In the genomic region with DNA sequence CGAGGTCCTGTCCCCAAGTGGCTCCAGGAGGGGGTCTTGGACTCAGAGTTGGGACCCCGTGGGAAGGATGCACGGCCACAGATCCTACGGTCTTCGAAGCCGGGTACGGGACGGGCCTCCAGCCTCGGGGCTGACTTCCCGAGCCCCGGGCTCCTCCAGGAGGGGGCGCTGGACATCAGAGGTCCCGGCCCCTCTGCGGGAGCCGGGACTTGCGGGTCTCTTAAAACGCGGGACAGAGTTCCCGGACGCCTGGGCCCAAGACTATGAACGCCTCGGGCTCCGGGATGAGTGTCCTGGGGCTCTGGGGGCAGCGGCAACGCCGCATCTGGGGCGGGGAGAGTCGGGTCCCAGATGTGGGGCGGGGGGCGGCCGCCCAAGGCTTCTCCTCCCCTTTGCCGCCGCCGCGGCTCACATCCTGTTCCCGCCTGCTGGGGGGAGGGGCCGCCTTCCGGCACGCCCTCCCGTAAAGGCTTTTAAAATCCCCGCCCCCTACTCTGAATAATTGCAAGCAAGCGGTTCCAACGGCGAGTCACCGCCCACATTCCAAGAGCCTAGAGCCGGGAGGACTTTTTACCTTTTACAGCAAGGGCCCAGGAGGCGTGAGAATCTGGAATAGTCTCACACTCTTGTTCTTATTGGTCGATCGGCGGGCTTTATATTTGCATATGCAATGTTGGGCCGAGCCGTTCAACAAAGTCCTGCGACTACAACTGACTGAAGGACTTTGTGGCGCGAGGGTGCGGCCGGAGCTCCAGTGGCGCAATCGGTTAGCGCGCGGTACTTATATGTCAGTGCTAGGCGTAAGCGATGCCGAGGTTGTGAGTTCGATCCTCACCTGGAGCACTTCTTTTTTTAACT, we compare ENCODE assay signal across 8 mouse cellular contexts. TPM values are rescaled to one million over a fixed set of nuclear protein-coding genes. Genes with fewer than 3 reads are reported as not detected.
DNase-seq lines count a peak whose midpoint lies in the region; ATAC-seq and TF ChIP-seq lines count a peak whose summit lies in the region.

Plekhg2 (minus strand) TSS at position 349 of the 858 bp plus-strand sequence.

- peak; percentile 98 to 99 for DNase-seq in heart, postnatal 10 days
- DNase-seq in large intestine, adult 2 months (ENCODE audit: low read depth, low spot score) = no peak
- DNase-seq in liver, postnatal 0 days = peak; percentile 97
- DNase-seq in testis, postnatal 10 days (ENCODE audit: low spot score) = peak; percentile 97

- TF ChIP-seq POLR2A in ES-Bruce4 (IDR thresholded peaks at IDR 0.05; ENCODE audit: insufficient read depth, low read length) = no peak

- H3K27ac ChIP-seq in ES-Bruce4 (ENCODE audit: insufficient read depth, low read length) = peak within 1 kb of the TSS; percentile 76; the same call in 1 of the 2 replicates
- H3K27ac ChIP-seq in forebrain, embryonic 13.5 days = peak within 1 kb of the TSS; percentile 88
- peak within 1 kb of the TSS; percentile 94 for H3K27ac ChIP-seq in liver, postnatal 0 days (ENCODE audit: low read depth)
- H3K27ac ChIP-seq in neural tube, embryonic 14.5 days (ENCODE audit: low read depth, low read length) = peak within 1 kb of the TSS; percentile 83

- H3K9ac ChIP-seq in ES-Bruce4 (ENCODE audit: low read depth, poor library complexity, severe bottlenecking) = peak within 1 kb of the TSS; percentile 86
- H3K9ac ChIP-seq in forebrain, embryonic 13.5 days = peak within 1 kb of the TSS; percentile 88
- H3K9ac ChIP-seq in liver, postnatal 0 days (replicated peaks) = peak within 1 kb of the TSS; percentile 82
- H3K9ac ChIP-seq in neural tube, embryonic 14.5 days (replicated peaks; ENCODE audit: low read depth, low read length) = peak within 1 kb of the TSS; percentile 80

- intact Hi-C loops in heart, postnatal 10 days (cut with DNase I) = loop anchor here (1.0 to 10.0 kb wide), 2 partner anchors 14 to 582 kb away; no protein-coding TSS in a partner anchor

- peak within 1 kb of the TSS; percentile 98 for H3K4me3 ChIP-seq in ES-Bruce4 (ENCODE audit: low read depth, low read length)
- H3K4me3 ChIP-seq in forebrain, embryonic 13.5 days = peak within 1 kb of the TSS; percentile 81
- peak within 1 kb of the TSS; percentile 82 for H3K4me3 ChIP-seq in liver, postnatal 0 days (ENCODE audit: low read depth, low read length)
- peak within 1 kb of the TSS; percentile 79 for H3K4me3 ChIP-seq in neural tube, embryonic 14.5 days (ENCODE audit: low read depth, low read length)

- peak; percentile 74; the same call in 1 of the 2 replicates for ATAC-seq in cerebellum, adult (ENCODE audit: insufficient number of reproducible peaks, low FRiP score, low TSS enrichment)
- ATAC-seq in forebrain, embryonic 13.5 days = peak; percentile 80
- ATAC-seq in liver, postnatal 0 days = peak; percentile 82
- ATAC-seq in neural tube, embryonic 14.5 days (ENCODE audit: low read depth) = peak; percentile 89

- peak; percentile 19 for TF ChIP-seq CTCF in ES-Bruce4 (IDR thresholded peaks at IDR 0.05; ENCODE audit: low read depth, low read length)
- TF ChIP-seq CTCF in liver, postnatal 0 days (IDR thresholded peaks at IDR 0.05; ENCODE audit: low read depth) = peak; percentile 73

- peaks cover 5% of the 10 kb centered on the region for H3K4me1 ChIP-seq in ES-Bruce4 (ENCODE audit: control insufficient read depth, insufficient read depth, low read length)
- peaks cover 48% of the 10 kb centered on the region for H3K4me1 ChIP-seq in forebrain, embryonic 13.5 days
- peaks cover 43% of the 10 kb centered on the region for H3K4me1 ChIP-seq in liver, postnatal 0 days (ENCODE audit: insufficient read depth)
- H3K4me1 ChIP-seq in neural tube, embryonic 14.5 days (ENCODE audit: control insufficient read depth, insufficient read depth, low read length) = peaks cover 14% of the 10 kb centered on the region

- 0 out of 2 replicates have a peak, but pooled peaks have one; percentile 38 for TF ChIP-seq EP300 in ES-Bruce4 (IDR thresholded peaks at IDR 0.05; ENCODE audit: insufficient read depth, low read depth, low read length)
- TF ChIP-seq EP300 in liver, postnatal 0 days (IDR thresholded peaks at IDR 0.05; ENCODE audit: low read depth) = peak; percentile 9; the same call in 1 of the 2 replicates

- under 1% methylated on average over 59 of the region's 66 CpGs for WGBS in forebrain, embryonic 13.5 days
- under 1% methylated on average over 62 of the region's 66 CpGs for WGBS in large intestine, adult 2 months
- under 1% methylated on average over 63 of the region's 66 CpGs for WGBS in liver, postnatal 0 days (ENCODE audit: insufficient replicate concordance)
- WGBS in neural tube, embryonic 14.5 days = under 1% methylated on average over 63 of the region's 66 CpGs

- H3K36me3 ChIP-seq in ES-Bruce4 (ENCODE audit: control insufficient read depth, insufficient read depth, low read length, poor library complexity, severe bottlenecking) = peaks cover 2% of the 10 kb centered on the region
- H3K36me3 ChIP-seq in forebrain, embryonic 13.5 days (ENCODE audit: poor library complexity, severe bottlenecking) = peaks cover 22% of the 10 kb centered on the region
- H3K36me3 ChIP-seq in liver, postnatal 0 days (replicated peaks; ENCODE audit: insufficient read depth, low read length) = peaks cover 7% of the 10 kb centered on the region; the same call in 1 of the 2 replicates
- peaks cover 5% of the 10 kb centered on the region for H3K36me3 ChIP-seq in neural tube, embryonic 14.5 days (ENCODE audit: control insufficient read depth, insufficient read depth, low read length)

- H3K4me2 ChIP-seq in forebrain, embryonic 13.5 days = peak within 1 kb of the TSS; percentile 87
- H3K4me2 ChIP-seq in liver, postnatal 0 days (ENCODE audit: low read depth, low read length) = peak within 1 kb of the TSS; percentile 96
- peak within 1 kb of the TSS; percentile 97 for H3K4me2 ChIP-seq in neural tube, embryonic 14.5 days (ENCODE audit: low read depth, low read length)

- no peaks in the 10 kb centered on the region for H3K9me3 ChIP-seq in ES-Bruce4 (replicated peaks; ENCODE audit: control insufficient read depth, insufficient read depth, low read length, poor library complexity, severe bottlenecking)
- no peaks in the 10 kb centered on the region for H3K9me3 ChIP-seq in forebrain, embryonic 13.5 days (replicated peaks)
- H3K9me3 ChIP-seq in liver, postnatal 0 days (ENCODE audit: low read length) = no peaks in the 10 kb centered on the region
- no peaks in the 10 kb centered on the region for H3K9me3 ChIP-seq in neural tube, embryonic 14.5 days (ENCODE audit: control insufficient read depth, low read length)

- H3K27me3 ChIP-seq in ES-Bruce4 (ENCODE audit: control insufficient read depth, insufficient read depth, low read length, poor library complexity, severe bottlenecking) = no peaks in the 10 kb centered on the region
- no peaks in the 10 kb centered on the region for H3K27me3 ChIP-seq in forebrain, embryonic 13.5 days
- no peaks in the 10 kb centered on the region for H3K27me3 ChIP-seq in liver, postnatal 0 days (ENCODE audit: insufficient read depth, low read length)
- no peaks in the 10 kb centered on the region for H3K27me3 ChIP-seq in neural tube, embryonic 14.5 days (ENCODE audit: control insufficient read depth, insufficient read depth, low read length)

RNA-seq across cellular contexts. Expression of gene Plekhg2, which starts in this region (rescaled TPM):
- polyA plus RNA-seq in ES-Bruce4 (2011; ENCODE audit: insufficient read depth, insufficient read length, low read depth, missing spikeins) = 85.5 and 90.1 TPM in 2 replicates
- polyA plus RNA-seq in forebrain, embryonic 13.5 days (2015; fragmentation: Nextera tagmentation; extraction: Ambion mirVana) = 43.1 and 50.0 TPM in 2 replicates
- total RNA-seq in heart, postnatal 10 days (2021) = 10 to 100 TPM; 36.0 to 42.3 TPM
- polyA plus RNA-seq in large intestine, adult 2 months (2012; rRNA removed) = 20.4 and 27.5 TPM in 2 replicates
- 2.8 and 3.9 TPM in 2 replicates for polyA plus RNA-seq in liver, postnatal 0 days (2015; fragmentation: Nextera tagmentation; extraction: Ambion mirVana)
- polyA plus RNA-seq in neural tube, embryonic 14.5 days (2014; fragmentation: Nextera tagmentation; extraction: Ambion mirVana) = 15.9 and 23.5 TPM in 2 replicates
